Mouse (Mus musculus) NIH3T3 (cell line): ENCODE results near the gene Gng2.
"Not testable (repeated sequence)": the region's sequence is repeated elsewhere in the genome, so short reads cannot be mapped to it uniquely, and the experiment has no call there.

ENCODE experiments used
- DNase-seq: peaks from one replicate; pipeline ENCODE4 v3.0.0-alpha.2; 2012; ENCODE audit warnings: low read depth

Gng2 gene

DNA sequence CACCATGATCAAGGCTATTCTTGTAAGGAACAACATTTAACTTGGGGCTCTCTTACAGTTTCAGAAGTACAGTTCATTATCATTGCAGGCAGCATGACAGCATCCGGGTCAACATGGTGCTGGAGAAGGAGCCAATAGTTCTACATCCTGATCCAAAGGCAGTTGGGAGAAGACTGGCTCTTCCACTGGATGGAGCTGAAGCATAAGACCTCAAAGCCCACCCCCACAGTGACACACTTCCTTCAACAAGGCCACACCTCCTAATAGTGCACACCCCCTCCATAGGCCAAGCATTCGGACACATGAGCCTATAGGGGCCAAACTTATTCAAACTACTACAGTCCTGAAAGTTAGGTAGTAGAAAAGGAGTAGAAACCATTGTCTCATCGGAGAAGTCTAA, 42.3 kb downstream of the Gng2 start:
- no peak for DNase-seq

- no peak for DNase-seq
These were observed 44.1 kb downstream of the Gng2 start for GRCm38 (mm10) chr14:19933314-19933713.

- DNase-seq, result no peak
These were observed 49.5 kb downstream of the Gng2 start for GRCm38 (mm10) chr14:19927879-19928278.

- DNase-seq, result no peak
These were observed 50.3 kb downstream of the Gng2 start for GRCm38 (mm10) chr14:19927156-19927555.

DNA sequence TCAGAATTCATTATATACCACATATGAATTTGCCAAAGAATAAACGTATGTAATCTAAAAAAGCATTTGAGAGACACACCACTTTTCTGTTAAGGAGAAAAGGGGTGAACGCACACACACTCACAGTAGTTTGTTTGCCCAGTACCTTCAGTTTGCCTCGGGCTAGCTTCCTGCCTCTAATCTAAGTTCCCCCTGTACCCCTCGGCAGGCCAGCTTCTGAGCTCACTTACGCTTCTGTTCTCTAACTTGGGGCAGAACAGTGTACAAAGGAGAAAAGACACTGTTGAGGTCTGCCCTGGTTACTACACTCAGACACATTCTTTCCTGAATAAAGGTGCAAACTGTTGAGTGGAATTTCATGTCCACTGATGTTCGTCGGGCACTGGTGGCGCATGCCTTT, 51.1 kb downstream of the Gng2 start:
- DNase-seq, result no peak

DNA sequence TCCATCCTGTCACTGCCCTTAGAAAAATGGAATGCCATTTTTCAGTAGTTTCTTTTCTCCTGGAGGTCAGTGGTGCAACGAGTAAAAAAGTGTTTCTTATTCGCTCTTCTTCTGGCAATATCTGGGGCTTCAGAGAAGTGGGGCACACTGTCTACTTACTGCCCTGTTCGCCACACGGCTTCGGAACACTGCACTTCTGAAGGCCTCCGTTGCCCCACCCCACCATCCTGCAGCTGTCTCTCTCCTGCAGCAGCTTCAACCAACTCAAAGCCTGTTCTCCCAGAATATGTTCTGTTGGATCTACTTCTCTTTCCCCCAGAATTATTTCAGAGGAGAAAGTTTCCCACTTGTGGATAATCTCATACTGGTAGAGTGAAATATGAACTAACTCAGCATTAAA, 52.3 kb downstream of the Gng2 start:
- no peak for DNase-seq

- no peak for DNase-seq
These were observed 53.3 kb downstream of the Gng2 start for GRCm38 (mm10) chr14:19924086-19924485.

GRCm38 (mm10) chr14:19920254-19920691, 57.2 kb downstream of the Gng2 start:
- DNase-seq, result no peak

GRCm38 (mm10) chr14:19919789-19920188, 57.6 kb downstream of the Gng2 start:
- no peak for DNase-seq

- DNase-seq, result no peak
These were observed 59.9 kb downstream of the Gng2 start for GRCm38 (mm10) chr14:19917534-19917933.

DNA sequence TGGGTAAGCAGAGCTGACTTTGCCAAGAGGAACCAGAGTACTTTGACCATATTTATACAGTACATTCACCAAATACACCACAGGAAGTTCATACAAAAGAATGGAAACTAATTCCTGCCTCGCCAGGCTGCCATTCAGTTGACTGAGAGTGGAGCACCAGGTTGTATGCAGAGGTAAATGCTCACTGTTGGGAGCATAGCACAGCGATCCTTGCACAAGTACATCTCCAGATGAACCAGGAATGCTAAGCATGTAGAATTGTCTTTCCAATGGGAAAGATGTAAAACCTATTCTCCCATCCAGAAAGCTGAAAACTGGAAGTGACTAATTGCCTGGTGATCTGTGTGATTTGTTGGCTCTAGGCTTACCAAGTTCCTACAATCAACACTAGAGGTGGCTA, 61.1 kb downstream of the Gng2 start:
- no peak for DNase-seq

DNA sequence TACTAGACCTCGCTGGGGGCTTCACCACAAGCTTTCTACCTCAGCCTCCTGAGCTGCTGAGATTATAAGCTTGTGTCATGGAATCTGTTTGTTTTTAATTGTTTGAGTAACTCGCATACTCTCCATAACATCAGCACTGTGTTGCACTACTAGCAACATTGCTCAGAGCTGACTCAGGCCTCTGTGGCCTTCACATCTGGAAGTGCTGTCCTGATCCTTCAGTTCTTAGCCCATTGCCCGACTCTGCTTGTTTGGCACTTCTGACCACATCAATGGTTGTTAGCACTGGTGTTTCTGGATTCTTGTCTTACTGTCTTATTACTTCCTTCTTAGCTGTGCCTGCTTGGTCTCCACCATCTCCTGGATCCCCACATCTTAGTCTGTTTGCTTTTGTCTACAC, 64.5 kb downstream of the Gng2 start:
- peak; percentile 62 for DNase-seq

DNA sequence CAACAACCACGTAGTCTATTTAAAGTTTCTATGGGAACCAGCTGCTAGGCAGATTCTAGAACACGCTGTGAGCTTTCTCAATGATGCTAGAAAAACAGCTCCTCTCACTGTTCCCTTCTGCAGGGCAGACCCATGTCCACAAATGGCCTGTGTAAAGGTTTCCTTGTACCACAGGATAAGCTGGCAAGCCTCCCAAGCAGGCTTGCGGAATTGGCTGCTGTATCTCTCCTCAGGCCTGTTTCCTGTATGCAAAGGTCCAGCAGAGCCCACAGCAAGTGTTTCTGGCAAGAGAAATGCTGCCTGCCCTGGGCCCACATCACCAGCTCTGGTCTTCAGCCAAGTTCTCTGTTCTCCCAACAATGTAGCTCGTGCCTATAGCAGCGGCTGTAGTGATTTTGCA, 71.8 kb downstream of the Gng2 start:
- DNase-seq, result peak; percentile 72

DNA sequence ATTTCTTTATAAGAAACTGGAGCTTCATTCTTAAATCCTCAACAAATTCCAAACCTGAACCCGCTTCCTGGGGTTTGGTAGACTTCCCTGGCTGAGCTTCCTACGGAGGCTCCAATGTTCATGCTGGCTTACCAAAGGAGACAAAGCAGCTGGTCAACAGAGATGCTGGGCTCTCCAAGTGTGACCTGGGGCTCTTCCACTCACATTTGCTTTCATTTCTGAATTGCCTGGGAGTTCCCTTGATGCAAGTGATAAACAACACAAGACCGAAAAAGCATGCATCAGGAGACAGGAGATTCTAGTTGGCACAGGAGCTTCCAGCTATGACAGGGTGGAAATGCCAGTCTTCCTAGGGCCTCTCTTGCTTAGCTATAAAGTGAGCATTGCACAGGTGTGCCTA, 72.6 kb downstream of the Gng2 start:
- no peak for DNase-seq

- no peak for DNase-seq
These were observed 73.4 kb downstream of the Gng2 start for GRCm38 (mm10) chr14:19904031-19904430.

GRCm38 (mm10) chr14:19900492-19900891, 76.9 kb downstream of the Gng2 start:
- no peak for DNase-seq

DNA sequence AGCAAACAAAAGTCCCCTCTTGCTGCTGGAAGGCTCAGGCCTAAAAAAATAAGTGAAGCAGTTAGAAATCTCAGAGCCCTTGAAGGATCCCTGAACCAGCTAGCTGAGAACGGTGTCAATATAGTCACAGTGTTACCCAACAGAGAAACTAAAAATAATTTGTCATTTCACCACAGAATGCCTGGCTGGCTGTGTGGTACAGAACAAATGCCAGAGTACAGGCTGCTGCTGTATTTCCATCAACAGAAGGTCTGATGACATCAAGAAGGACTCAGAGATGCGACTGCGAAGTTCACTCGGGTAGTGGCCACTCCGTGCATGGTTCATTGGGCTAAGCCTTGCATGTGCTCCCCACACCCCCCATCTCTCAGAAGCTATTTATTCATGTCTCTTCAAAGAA, 89.9 kb downstream of the Gng2 start:
- DNase-seq, result no peak

- DNase-seq, result not testable (repeated sequence)
These were observed 93.0 kb downstream of the Gng2 start for GRCm38 (mm10) chr14:19884431-19884830.

DNA sequence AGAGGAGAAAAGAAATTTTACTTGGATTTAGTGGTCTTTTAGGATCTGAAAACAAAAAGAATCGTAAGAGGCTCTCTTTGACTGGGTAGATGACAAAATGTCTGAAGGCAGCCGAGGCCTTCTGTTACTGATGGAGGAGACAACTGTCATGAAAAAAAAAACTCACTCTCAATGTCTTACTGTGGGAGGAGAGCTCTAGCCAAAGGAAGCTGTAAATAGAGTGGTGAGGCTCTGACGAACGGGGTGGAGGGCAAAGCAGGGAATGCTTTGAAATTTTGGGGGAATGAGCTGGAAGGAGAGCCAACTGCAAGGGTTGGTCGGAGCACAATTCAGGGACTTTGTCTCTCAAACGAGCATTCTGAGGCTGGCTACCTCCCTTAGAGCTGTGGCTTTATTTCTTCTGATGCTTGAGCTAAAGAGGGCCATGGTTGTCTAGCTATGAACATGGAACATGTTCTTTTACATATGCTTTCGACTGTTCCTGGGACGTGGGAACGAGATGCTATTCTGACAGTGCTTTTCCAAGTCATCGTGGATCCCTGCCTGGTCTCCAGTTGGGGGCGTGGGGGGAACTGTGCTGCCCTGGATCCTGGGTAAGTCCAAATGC, 103.1 kb downstream of the Gng2 start:
- DNase-seq, result no peak

GRCm38 (mm10) chr14:19867286-19867935, 110.0 kb downstream of the Gng2 start:
- no peak for DNase-seq

DNA sequence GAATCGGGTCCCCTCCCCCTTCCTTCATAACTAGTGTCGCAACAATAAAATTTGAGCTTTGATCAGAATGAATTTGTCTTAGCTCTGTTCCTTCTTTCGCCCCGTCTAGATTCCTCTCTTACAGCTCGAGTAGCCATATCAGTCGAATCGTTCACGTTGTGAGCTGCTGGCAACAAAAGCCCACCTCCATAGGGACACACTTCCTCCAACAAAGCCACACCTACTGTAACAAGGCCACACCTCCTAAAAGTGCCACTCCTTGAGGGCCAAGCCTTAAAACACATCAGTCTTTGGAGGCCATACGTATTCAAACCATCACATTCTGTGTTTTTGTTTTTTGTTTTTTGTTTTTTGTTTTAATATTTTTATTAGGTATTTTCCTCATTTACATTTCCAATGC, 112.3 kb downstream of the Gng2 start:
- not testable (repeated sequence) for DNase-seq

DNA sequence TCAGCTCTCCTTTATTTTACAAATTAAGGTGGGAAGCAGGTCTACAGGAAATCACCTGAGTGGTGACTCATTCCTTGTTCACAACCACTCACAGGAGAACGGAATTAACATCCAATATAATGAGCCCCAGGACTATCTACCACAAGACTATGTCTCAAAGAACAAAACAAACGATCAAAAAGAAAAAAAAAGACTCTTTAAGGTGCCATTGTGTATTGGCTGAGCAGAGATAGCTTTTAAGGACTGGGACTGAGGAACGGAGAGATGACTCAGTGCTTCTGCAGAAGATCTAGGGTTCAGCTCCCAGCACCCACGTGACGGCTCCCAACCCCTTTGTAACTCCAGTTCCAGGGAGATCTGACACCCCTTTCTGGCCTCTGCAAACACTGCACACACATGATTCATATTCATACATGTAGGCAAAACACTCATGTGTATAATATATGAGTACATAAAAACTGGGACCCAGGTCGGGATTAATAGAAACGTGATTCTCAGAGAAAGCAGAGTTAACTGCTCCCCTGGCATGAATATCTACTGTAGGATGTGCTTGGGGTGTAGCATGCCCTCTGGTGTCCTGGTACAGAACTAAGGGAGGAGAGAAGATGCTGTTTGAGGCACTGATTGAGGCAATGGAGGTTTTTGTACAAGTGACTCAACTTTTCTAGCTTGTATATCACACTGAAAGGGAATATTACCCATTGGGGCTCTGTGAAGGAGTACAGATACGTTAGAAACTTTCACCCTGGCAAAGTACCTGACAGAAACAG, 115.9 kb downstream of the Gng2 start:
- DNase-seq, result peak; percentile 9

- DNase-seq, result no peak
These were observed 117.1 kb downstream of the Gng2 start for GRCm38 (mm10) chr14:19860281-19860680.
